Mouse (Mus musculus): ENCODE measurements around the gene Slc46a1. TPM values are rescaled to one million over a fixed set of nuclear protein-coding genes. Genes with fewer than 3 reads are reported as not detected.

The Slc46a1 gene
- polyA plus RNA-seq, 1 experiment from 2014 or later: 68.7 TPM

- 89% methylated on average over 10 of the region's 10 CpGs for WGBS
- Histone ChIP-seq H3K27ac (ENCODE audit: low read depth, low read length) (no peak overlapping the region), H3K4me3 (ENCODE audit: low read depth, low read length) (no peak overlapping the region), H3K9ac (ENCODE audit: low read depth, low read length) (no peak overlapping the region), H3K4me2 (replicated peaks; ENCODE audit: low read depth) (no peak overlapping the region), H3K9me3 (ENCODE audit: control insufficient read depth) (no peaks in the 10 kb centered on the region), H3K27me3 (replicated peaks; ENCODE audit: control insufficient read depth, insufficient read depth, low read length) (no peaks in the 10 kb centered on the region), H3K4me1 (replicated peaks; ENCODE audit: control insufficient read depth, insufficient read depth, low read length) (no peaks in the 10 kb centered on the region), H3K36me3 (ENCODE audit: control insufficient read depth, insufficient read depth) (no peaks in the 10 kb centered on the region)
- no peak for ATAC-seq
- TF ChIP-seq CTCF (IDR thresholded peaks at IDR 0.05; ENCODE audit: low read depth): no peak
Observed at GRCm38 (mm10) chr11:78471326-78472103, 6.0 kb downstream of the Slc46a1 start.

DNA sequence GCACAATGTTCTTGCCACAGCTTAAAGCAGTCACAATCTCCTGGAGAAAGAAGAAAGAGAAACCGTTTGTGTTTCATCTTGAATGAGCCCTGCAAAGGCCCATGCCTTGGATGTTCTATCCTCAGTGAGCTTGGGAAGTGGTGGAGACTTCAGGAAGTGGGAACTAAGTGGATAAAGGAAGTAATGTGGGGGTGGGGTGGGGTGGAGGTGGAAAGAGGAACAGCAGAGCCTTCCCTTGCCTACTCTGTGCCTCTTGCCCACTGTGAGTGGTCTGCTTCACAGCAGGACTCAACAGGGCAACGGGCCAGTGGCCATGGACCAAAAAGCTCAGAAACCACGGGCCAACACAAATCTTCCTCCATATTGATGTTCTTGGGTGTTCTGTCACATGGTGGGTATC is 9.8 kb downstream of the Slc46a1 start:
- no peak overlapping the region for H3K4me2 ChIP-seq (replicated peaks; ENCODE audit: low read depth)
- H3K9me3 ChIP-seq (ENCODE audit: control insufficient read depth): no peaks in the 10 kb centered on the region
- H3K4me1 ChIP-seq (replicated peaks; ENCODE audit: control insufficient read depth, insufficient read depth, low read length): no peaks in the 10 kb centered on the region
- WGBS: 70% methylated on average over 3 of the region's 3 CpGs
- ATAC-seq: no peak
- TF ChIP-seq CTCF (IDR thresholded peaks at IDR 0.05; ENCODE audit: low read depth): no peak
- no peaks in the 10 kb centered on the region for H3K36me3 ChIP-seq (ENCODE audit: control insufficient read depth, insufficient read depth)
- no peak overlapping the region for H3K27ac ChIP-seq (ENCODE audit: low read depth, low read length)
- H3K9ac ChIP-seq (ENCODE audit: low read depth, low read length): no peak overlapping the region
- H3K27me3 ChIP-seq (replicated peaks; ENCODE audit: control insufficient read depth, insufficient read depth, low read length): 0 out of 2 replicates have a peak, but pooled peaks cover 3% of the 10 kb centered on the region
- H3K4me3 ChIP-seq (ENCODE audit: low read depth, low read length): no peak overlapping the region

- Histone ChIP-seq H3K4me2 (replicated peaks; ENCODE audit: low read depth) (no peak overlapping the region), H3K4me1 (replicated peaks; ENCODE audit: control insufficient read depth, insufficient read depth, low read length) (no peaks in the 10 kb centered on the region), H3K27me3 (replicated peaks; ENCODE audit: control insufficient read depth, insufficient read depth, low read length) (peaks cover 26% of the 10 kb centered on the region), H3K27ac (ENCODE audit: low read depth, low read length) (no peak overlapping the region), H3K4me3 (ENCODE audit: low read depth, low read length) (no peak overlapping the region), H3K36me3 (ENCODE audit: control insufficient read depth, insufficient read depth) (no peaks in the 10 kb centered on the region), H3K9me3 (ENCODE audit: control insufficient read depth) (no peaks in the 10 kb centered on the region), H3K9ac (ENCODE audit: low read depth, low read length) (no peak overlapping the region)
- ATAC-seq: no peak
- WGBS: 53% methylated on average over 7 of the region's 7 CpGs
- TF ChIP-seq CTCF (IDR thresholded peaks at IDR 0.05; ENCODE audit: low read depth): no peak
Observed at GRCm38 (mm10) chr11:78483639-78484038, 18.1 kb downstream of the Slc46a1 start.

GRCm38 (mm10) chr11:78488168-78488567 is 22.7 kb downstream of the Slc46a1 start:
- WGBS: 3% methylated on average over 8 of the region's 8 CpGs
- ATAC-seq: no peak

GRCm38 (mm10) chr11:78490781-78491241 is 25.3 kb downstream of the Slc46a1 start:
- Histone ChIP-seq H3K36me3 (ENCODE audit: control insufficient read depth, insufficient read depth) (no peaks in the 10 kb centered on the region), H3K4me3 (ENCODE audit: low read depth, low read length) (peak overlapping the region; percentile 26), H3K9me3 (ENCODE audit: control insufficient read depth) (no peaks in the 10 kb centered on the region), H3K4me1 (replicated peaks; ENCODE audit: control insufficient read depth, insufficient read depth, low read length) (no peaks in the 10 kb centered on the region; the same call in 1 of the 2 replicates), H3K27ac (ENCODE audit: low read depth, low read length) (no peak overlapping the region), H3K27me3 (replicated peaks; ENCODE audit: control insufficient read depth, insufficient read depth, low read length) (peaks cover 68% of the 10 kb centered on the region), H3K9ac (ENCODE audit: low read depth, low read length) (no peak overlapping the region), H3K4me2 (replicated peaks; ENCODE audit: low read depth) (peak overlapping the region; percentile 47)
- TF ChIP-seq CTCF (IDR thresholded peaks at IDR 0.05; ENCODE audit: low read depth): peak; percentile 66
- ATAC-seq: no peak
- WGBS: 10% methylated on average over 48 of the region's 48 CpGs

More at GRCm38 (mm10) chr11:78488168-78488567, 22.7 kb downstream of the Slc46a1 start:
- no peaks in the 10 kb centered on the region for H3K9me3 ChIP-seq (ENCODE audit: control insufficient read depth)
- H3K9ac ChIP-seq (ENCODE audit: low read depth, low read length): no peak overlapping the region
- no peak overlapping the region for H3K27ac ChIP-seq (ENCODE audit: low read depth, low read length)
- no peak overlapping the region for H3K4me2 ChIP-seq (replicated peaks; ENCODE audit: low read depth)
- H3K4me1 ChIP-seq (replicated peaks; ENCODE audit: control insufficient read depth, insufficient read depth, low read length): no peaks in the 10 kb centered on the region; the same call in 1 of the 2 replicates
- peaks cover 53% of the 10 kb centered on the region for H3K27me3 ChIP-seq (replicated peaks; ENCODE audit: control insufficient read depth, insufficient read depth, low read length)
- H3K36me3 ChIP-seq (ENCODE audit: control insufficient read depth, insufficient read depth): no peaks in the 10 kb centered on the region
- H3K4me3 ChIP-seq (ENCODE audit: low read depth, low read length): no peak overlapping the region
- peak; percentile 89 for TF ChIP-seq CTCF (IDR thresholded peaks at IDR 0.05; ENCODE audit: low read depth)

- Histone ChIP-seq H3K27ac (ENCODE audit: low read depth, low read length) (no peak overlapping the region), H3K9ac (ENCODE audit: low read depth, low read length) (no peak overlapping the region), H3K4me2 (replicated peaks; ENCODE audit: low read depth) (no peak overlapping the region), H3K36me3 (ENCODE audit: control insufficient read depth, insufficient read depth) (no peaks in the 10 kb centered on the region), H3K27me3 (replicated peaks; ENCODE audit: control insufficient read depth, insufficient read depth, low read length) (peaks cover 58% of the 10 kb centered on the region), H3K9me3 (ENCODE audit: control insufficient read depth) (no peaks in the 10 kb centered on the region), H3K4me1 (replicated peaks; ENCODE audit: control insufficient read depth, insufficient read depth, low read length) (no peaks in the 10 kb centered on the region; the same call in 1 of the 2 replicates), H3K4me3 (ENCODE audit: low read depth, low read length) (no peak overlapping the region)
- no peak for TF ChIP-seq CTCF (IDR thresholded peaks at IDR 0.05; ENCODE audit: low read depth)
- 5% methylated on average over 6 of the region's 6 CpGs for WGBS
- ATAC-seq: no peak
Observed at GRCm38 (mm10) chr11:78495904-78496303, 30.4 kb downstream of the Slc46a1 start.

Data from intestine, postnatal 0 days (tissue).